Mouse (Mus musculus) bone marrow, adult 2 months (tissue): Measurements from ENCODE around the gene Enpp3. TPM values are rescaled to one million over a fixed set of nuclear protein-coding genes. Genes with fewer than 3 reads are reported as not detected.
"Not testable (repeated sequence)": the region's sequence is repeated elsewhere in the genome, so short reads cannot be mapped to it uniquely, and the experiment has no call there.

Experiments used
- H3K27ac ChIP-seq: fragments of 200-500 bp; 2 replicates; pipeline ENCODE4 v1.5.1; 2012; ENCODE audit warnings: low read depth, mild to moderate bottlenecking, control low read depth, inconsistent platforms, low read length; ENCODE audit not compliant: control insufficient read depth, poor library complexity, insufficient read depth
- H3K4me1 ChIP-seq: fragments of 200-500 bp; 2 replicates; pipeline ENCODE4 v1.6.1; 2011; ENCODE audit warnings: low read length; ENCODE audit not compliant: control insufficient read depth, insufficient read depth
- H3K4me3 ChIP-seq: fragments of 200-500 bp; replicated peaks from 2 replicates; pipeline ENCODE3; 2011; ENCODE audit warnings: mild to moderate bottlenecking, low read depth, low read length, control low read depth; ENCODE audit not compliant: control insufficient read depth
- CTCF ChIP-seq: fragments of 200-500 bp; IDR thresholded peaks from 2 replicates; pipeline ENCODE4 v1.5.1; 2011; ENCODE audit warnings: low read length, control low read depth; ENCODE audit not compliant: control insufficient read depth, insufficient read depth
- POLR2A ChIP-seq: fragments of 200-500 bp; IDR thresholded peaks from 2 replicates; pipeline ENCODE4 v1.6.1; 2011; ENCODE audit warnings: low read depth, mild to moderate bottlenecking, control low read depth, low read length, borderline replicate concordance; ENCODE audit not compliant: control insufficient read depth
- WGBS: fragments of 180-500 bp; shearing (Covaris S2); methylation state at CpG from one replicate; pipeline ENCODE4 v1.1.7; 2018; 5-methylcytosine and 5-hydroxymethylcytosine counted together
- polyA plus RNA-seq: library from polyadenylated mRNA; stranded (reverse); fragments of >200 nt; gene quantifications from 2 replicates; pipeline ENCODE4 v1.2.4, GENCODE M21; 2011; ENCODE audit warnings: low replicate concordance; ENCODE audit not compliant: missing spikeins, insufficient read depth, insufficient read length

Enpp3 gene
- polyA plus RNA-seq, 1 experiment = 4.3 TPM

GRCm38 (mm10) chr10:24810639-24811038 lies 32.0 kb downstream of the Enpp3 start:
- WGBS = 42% methylated on average over 10 of the region's 10 CpGs
- Histone ChIP-seq H3K4me3 (no peak overlapping the region), H3K4me1 (peaks cover 1% of the 10 kb centered on the region; the same call in 1 of the 2 replicates), H3K27ac (no peak overlapping the region)
- no peak for TF ChIP-seq POLR2A
- TF ChIP-seq CTCF = no peak

- Histone ChIP-seq H3K4me3 (no peak overlapping the region), H3K27ac (no peak overlapping the region), H3K4me1 (peaks cover 1% of the 10 kb centered on the region; the same call in 1 of the 2 replicates)
- WGBS = 74% methylated on average over 5 of the region's 5 CpGs
- TF ChIP-seq CTCF (no peak), POLR2A (no peak)
These were observed 35.9 kb downstream of the Enpp3 start for GRCm38 (mm10) chr10:24806756-24807155.

- WGBS = 78% methylated on average over 10 of the region's 10 CpGs
- H3K4me1 ChIP-seq = peaks cover 1% of the 10 kb centered on the region; the same call in 1 of the 2 replicates
- H3K27ac ChIP-seq = no peak overlapping the region
- H3K4me3 ChIP-seq = no peak overlapping the region
- TF ChIP-seq CTCF (no peak), POLR2A (no peak)
These were observed 36.7 kb downstream of the Enpp3 start for GRCm38 (mm10) chr10:24805876-24806275.

GRCm38 (mm10) chr10:24805173-24805572 lies 37.5 kb downstream of the Enpp3 start:
- TF ChIP-seq POLR2A (no peak), CTCF (no peak)
- H3K27ac ChIP-seq = no peak overlapping the region
- no peak overlapping the region for H3K4me3 ChIP-seq
- WGBS = 56% methylated on average over 2 of the region's 2 CpGs
- 0 out of 2 replicates have a peak, but pooled peaks cover 1% of the 10 kb centered on the region for H3K4me1 ChIP-seq

- not testable (repeated sequence) for H3K4me3 ChIP-seq, H3K27ac ChIP-seq, H3K4me1 ChIP-seq
- 76% methylated on average over 2 of the region's 2 CpGs for WGBS
These were observed 39.8 kb downstream of the Enpp3 start for GRCm38 (mm10) chr10:24802742-24803244.

GRCm38 (mm10) chr10:24801796-24802195 lies 40.8 kb downstream of the Enpp3 start:
- no peak for TF ChIP-seq CTCF
- no peak for TF ChIP-seq POLR2A
- Histone ChIP-seq H3K4me3 (no peak overlapping the region), H3K27ac (no peak overlapping the region), H3K4me1 (no peaks in the 10 kb centered on the region)
- 89% methylated on average over 2 of the region's 2 CpGs for WGBS

GRCm38 (mm10) chr10:24797246-24797645 lies 45.4 kb downstream of the Enpp3 start:
- 45% methylated on average over 5 of the region's 5 CpGs for WGBS
- H3K4me3 ChIP-seq = no peak overlapping the region
- H3K27ac ChIP-seq = no peak overlapping the region
- no peaks in the 10 kb centered on the region for H3K4me1 ChIP-seq
- peak; percentile 73 for TF ChIP-seq CTCF
- TF ChIP-seq POLR2A = no peak

GRCm38 (mm10) chr10:24792756-24793155 lies 49.9 kb downstream of the Enpp3 start:
- TF ChIP-seq CTCF = no peak
- no peak for TF ChIP-seq POLR2A
- H3K4me3 ChIP-seq = no peak overlapping the region
- WGBS = 90% methylated on average over 7 of the region's 7 CpGs
- no peaks in the 10 kb centered on the region for H3K4me1 ChIP-seq
- no peak overlapping the region for H3K27ac ChIP-seq
